Mouse (Mus musculus) Muller cell, postnatal 12 days (primary cell): ENCODE measurements around the gene Scimp.

Source experiments
- DNase-seq: peaks from one replicate; pipeline ENCODE4 v3.0.0-alpha.2; 2015; ENCODE audit errors: inconsistent ontology term

Scimp gene

GRCm38 (mm10) chr11:70811471-70812240 lies 730 bp downstream of the Scimp start:
- no peak for DNase-seq

- DNase-seq = no peak
Observed at GRCm38 (mm10) chr11:70811041-70811440, 1.3 kb downstream of the Scimp start.

GRCm38 (mm10) chr11:70809011-70809410 lies 3.4 kb downstream of the Scimp start:
- no peak for DNase-seq

DNA sequence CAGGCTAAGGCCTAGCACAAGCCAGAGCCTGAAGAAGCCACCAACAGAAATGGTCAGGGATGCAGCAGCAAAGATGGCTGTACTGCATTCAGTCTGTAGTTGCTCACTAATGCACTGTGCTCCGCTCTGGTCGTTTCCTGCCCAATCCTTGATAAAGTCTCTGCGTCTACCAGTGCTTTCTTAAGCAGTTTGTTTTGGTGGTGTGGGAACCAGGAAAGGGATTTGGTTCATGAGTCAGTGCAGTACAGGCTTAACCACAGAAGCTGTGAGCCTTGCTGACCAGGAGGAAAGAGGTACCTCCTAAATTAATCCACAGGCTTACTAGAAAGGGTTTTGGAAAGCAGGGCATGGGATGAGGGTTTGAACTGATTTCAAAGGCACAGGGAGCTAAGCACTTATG lies 4.3 kb downstream of the Scimp start:
- no peak for DNase-seq

DNA sequence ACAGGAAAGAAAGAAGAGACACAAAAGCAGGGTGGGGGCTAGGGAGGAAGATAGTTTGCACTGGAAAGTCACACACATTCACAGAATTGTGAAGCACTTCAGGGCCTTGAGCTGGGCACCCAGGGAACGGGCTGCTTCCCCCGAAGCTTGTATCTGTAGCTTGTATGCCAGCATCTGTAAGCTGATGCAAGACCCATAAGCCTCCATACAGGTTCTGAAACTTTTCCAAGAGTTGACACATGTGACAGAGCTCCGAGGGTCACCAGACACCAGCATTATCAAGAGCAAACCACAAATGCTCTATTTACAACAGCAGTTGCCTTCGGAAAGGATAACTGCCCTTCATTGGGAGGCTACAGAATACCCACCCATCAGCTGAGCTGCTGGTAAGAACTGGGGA lies 4.8 kb downstream of the Scimp start:
- DNase-seq = no peak

DNA sequence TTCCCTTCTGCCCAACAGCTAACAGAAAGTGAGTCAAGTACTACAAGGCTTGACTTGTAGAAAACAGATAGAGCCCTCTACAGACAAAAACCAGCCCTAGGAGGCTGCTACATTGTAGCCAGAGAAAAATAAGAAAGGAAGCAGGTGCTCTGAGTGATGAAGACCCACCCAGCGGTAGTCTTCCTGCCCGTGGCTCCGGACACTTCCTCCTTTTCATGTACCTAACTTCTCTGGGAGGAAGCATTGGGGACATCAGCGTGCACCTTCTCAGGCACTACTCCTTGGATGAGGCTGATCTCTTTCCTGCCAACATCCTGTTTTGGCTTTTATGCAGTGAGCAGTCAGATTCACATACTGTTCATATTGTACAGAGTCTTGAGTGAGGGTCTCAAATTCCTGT lies 5.7 kb downstream of the Scimp start:
- no peak for DNase-seq

- DNase-seq = no peak
Observed at GRCm38 (mm10) chr11:70805641-70806175, 6.7 kb downstream of the Scimp start.

- DNase-seq = no peak
Observed at GRCm38 (mm10) chr11:70804395-70804794, 8.0 kb downstream of the Scimp start.

- no peak for DNase-seq
Observed at GRCm38 (mm10) chr11:70803711-70804200, 8.6 kb downstream of the Scimp start.

- DNase-seq = no peak
Observed at GRCm38 (mm10) chr11:70802865-70803261, 9.5 kb downstream of the Scimp start.

DNA sequence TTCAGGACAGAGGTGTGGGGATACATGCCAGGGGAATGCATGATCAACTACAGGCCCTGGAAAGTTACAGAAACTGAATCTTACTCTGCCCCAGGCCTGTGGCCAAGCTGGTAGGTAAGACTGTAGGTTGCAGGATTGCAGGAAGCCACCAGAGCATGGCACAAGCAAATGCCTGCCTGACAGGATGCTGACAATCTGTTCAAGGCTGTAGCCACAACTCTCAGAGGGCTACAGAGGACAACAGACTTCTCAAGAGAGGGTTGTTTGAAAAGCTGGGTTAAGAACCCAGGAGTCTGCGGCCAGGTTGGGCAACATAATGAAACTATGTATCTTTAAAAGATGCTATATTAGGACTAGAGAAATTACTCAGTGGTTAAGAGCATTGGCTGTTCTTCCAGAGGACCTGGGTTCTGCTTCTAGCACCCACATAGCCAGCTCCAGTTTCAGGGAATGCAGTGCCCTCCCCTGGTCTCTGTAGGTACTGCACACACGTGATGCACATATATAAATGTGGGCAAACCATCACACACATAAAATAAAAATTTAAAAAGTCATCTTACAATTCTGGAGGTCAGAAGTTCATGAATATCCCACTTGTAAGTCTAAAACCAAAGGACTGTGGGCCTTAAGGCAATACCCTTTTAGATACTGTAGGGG lies 10.1 kb downstream of the Scimp start:
- no peak for DNase-seq

DNA sequence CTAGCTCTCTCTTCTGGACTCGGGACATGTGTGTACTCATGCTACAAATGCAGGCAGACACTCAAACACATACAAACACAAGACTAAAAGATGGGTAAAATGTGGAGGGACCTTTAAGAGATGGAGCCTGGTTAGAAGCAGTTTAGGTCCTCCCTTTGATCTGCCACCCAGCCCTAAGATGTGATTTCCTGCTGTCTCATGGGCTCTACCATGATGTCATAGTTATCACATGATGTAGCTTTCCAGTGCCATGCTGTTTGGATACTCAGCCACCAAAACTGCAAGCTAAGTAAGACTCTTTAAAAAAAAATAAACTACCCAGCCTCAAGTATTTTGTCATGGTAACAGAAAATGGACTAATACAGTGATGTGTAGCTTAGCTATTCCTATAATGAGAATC lies 20.0 kb downstream of the Scimp start:
- no peak for DNase-seq

DNA sequence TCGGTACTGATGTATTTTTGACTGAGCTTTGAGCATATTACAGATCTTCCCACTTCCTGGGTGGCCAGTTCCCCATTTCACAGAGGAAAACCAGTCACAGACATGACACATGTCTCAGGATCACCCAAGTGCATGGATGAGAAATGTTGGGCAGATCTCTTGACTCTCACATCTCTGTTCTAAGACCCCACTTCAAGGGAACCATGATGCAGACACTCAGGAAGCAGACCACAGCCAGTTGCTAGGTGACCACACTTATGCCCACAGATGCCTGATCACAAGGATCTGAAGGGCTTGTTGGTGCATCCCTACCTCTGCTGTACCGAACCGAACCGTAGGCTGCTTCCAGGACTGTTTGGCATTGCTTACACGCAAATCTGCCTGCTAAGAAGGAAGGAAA lies 20.7 kb downstream of the Scimp start:
- no peak for DNase-seq

- DNase-seq = no peak
Observed at GRCm38 (mm10) chr11:70790874-70791551, 21.4 kb downstream of the Scimp start.

DNA sequence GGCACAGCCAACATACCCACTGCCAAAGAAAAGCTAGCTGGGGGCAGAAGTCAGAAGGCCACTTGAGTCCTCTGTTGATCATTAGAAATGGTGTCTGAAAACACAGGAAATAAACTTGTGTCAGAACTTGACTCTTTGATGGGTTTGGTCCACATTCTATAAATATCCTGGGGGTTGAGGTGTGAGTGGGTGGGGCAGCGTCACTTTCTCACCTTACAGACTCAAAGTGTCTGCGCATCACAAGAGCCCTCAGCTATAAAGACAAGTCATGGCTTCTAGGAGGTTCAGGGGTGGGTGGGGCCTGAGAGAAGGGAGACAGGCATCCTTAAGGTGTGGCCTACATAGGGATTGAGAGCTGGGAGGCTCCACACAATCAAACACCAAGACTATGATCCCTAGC lies 22.0 kb downstream of the Scimp start:
- DNase-seq = no peak

GRCm38 (mm10) chr11:70788972-70789655 lies 23.3 kb downstream of the Scimp start:
- DNase-seq = no peak

DNA sequence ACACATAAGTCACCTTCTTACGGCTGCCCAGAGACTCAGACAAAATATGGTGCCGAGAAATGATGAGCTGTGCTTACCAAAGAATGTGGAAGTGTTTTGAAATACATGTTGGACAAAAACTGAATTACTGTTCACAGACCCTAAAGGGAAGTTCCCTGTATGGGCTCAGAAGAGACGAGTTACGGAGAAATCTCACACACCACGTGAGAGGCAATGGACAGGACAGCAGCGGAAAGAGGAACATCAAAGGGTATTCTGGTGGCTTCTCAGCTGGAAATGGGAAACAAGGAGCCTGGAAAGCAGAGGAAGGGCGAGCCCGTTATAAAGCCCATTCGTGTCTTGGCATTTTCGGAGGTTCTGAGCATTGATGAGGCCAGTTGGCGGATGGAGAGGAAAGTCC lies 25.3 kb downstream of the Scimp start:
- no peak for DNase-seq

DNA sequence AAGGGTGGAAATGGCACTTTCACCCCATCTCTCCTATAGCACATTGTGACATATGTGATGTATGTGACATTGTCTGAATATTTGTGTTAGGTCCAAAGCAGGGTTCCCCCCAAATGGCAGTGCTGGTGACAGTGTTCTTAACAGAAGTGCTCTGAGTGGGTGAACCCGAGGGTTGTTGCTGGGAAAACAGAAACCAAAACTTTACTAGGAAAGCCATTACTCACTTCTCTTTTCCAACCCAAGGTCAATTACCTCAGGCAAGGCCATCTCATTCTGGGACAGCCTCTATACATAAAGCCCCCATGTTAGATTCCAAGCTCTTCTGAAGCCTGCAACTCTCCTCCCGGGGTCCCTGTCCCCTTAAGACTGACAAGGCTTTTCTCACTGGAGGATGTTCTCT lies 26.5 kb downstream of the Scimp start:
- DNase-seq = no peak

DNA sequence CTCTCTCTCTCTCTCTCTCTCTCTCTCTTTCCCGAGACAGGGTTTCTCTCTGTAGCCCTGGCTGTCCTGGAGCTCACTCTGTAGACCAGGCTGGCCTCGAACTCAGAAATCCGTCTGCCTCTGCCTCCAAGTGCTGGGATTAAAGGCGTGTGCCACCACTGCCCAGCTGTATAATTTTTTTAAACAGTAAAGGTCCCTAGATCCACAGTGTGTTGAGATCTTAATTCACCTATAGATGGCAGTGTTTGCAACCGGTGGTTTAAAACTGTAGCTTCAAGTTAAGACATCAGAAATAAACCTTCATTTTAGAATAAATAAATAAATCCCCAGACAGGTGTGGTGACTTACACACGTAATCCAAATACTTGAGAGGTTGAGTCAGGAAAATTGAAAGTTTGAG lies 34.3 kb downstream of the Scimp start:
- peak; percentile 25 for DNase-seq

GRCm38 (mm10) chr11:70777634-70778033 lies 34.8 kb downstream of the Scimp start:
- DNase-seq = no peak

GRCm38 (mm10) chr11:70776830-70777571 lies 35.4 kb downstream of the Scimp start:
- DNase-seq = peak; percentile 61
